In genomic region chr5:88952757-88953577, GRCm38 (mm10) we compare ENCODE assay signal across 13 mouse cellular contexts.
DNase-seq lines count a peak whose midpoint lies in the region; ATAC-seq and TF ChIP-seq lines count a peak whose summit lies in the region.
"Had no signal": no experiment of that assay in that cellular context is flagged by ENCODE, and none has a peak within 500 bp of the region (broad histone marks: within the 10 kb centered on the region; RNA-seq: fewer than 3 reads in every experiment).

No protein-coding gene starts in this region.

- H3K4me1 ChIP-seq in lung, embryonic 16.5 days (replicated peaks; ENCODE audit: control insufficient read depth, insufficient read depth, low read length) = no peaks in the 10 kb centered on the region
- H3K4me1 ChIP-seq: forebrain, embryonic 13.5 days had no signal

- H3K27ac ChIP-seq in gastrocnemius, adult 2 months = peak overlapping the region; percentile 28
- H3K27ac ChIP-seq in lung, embryonic 16.5 days (ENCODE audit: low read length) = no peak overlapping the region
- H3K27ac ChIP-seq: forebrain, embryonic 13.5 days had no signal

- WGBS in lung, embryonic 16.5 days = 62% methylated on average over 17 of the region's 17 CpGs

- no peak for TF ChIP-seq CTCF in gastrocnemius, adult 2 months (IDR thresholded peaks at IDR 0.05)

- intact Hi-C loops in gastrocnemius, adult 2 months (cut with DNase I) = no loop called here

- no peaks in the 10 kb centered on the region for H3K27me3 ChIP-seq in lung, embryonic 16.5 days (ENCODE audit: control insufficient read depth, insufficient read depth, low read depth, low read length)
- H3K27me3 ChIP-seq: forebrain, embryonic 13.5 days; Patski had no signal

- peak; percentile 26; the same call in 1 of the 2 replicates for ATAC-seq in lung, embryonic 16.5 days (ENCODE audit: low read depth)
- peak; percentile 83 for ATAC-seq in common myeloid progenitor, adult 5-6 weeks (replicated peaks; ENCODE audit: low read depth, poor library complexity, severe bottlenecking)
- ATAC-seq in megakaryocyte progenitor cell, adult 5-6 weeks (replicated peaks; ENCODE audit: poor library complexity) = peak; percentile 76
- ATAC-seq: forebrain, embryonic 13.5 days; inflammation-experienced regulatory T-cells, adult 6 months; Patski had no signal

- H3K4me3 ChIP-seq in gastrocnemius, adult 2 months = peak overlapping the region; percentile 52
- H3K4me3 ChIP-seq in lung, embryonic 16.5 days (ENCODE audit: low read length) = no peak overlapping the region
- H3K4me3 ChIP-seq: forebrain, embryonic 13.5 days had no signal

- H3K9ac ChIP-seq in lung, embryonic 16.5 days (ENCODE audit: low read length) = no peak overlapping the region
- H3K9ac ChIP-seq: forebrain, embryonic 13.5 days had no signal

- 0 out of 2 replicates have a peak overlapping the region, but pooled peaks have one; percentile 21 for H3K4me2 ChIP-seq in lung, embryonic 16.5 days (ENCODE audit: low read depth, low read length)
- H3K4me2 ChIP-seq: forebrain, embryonic 13.5 days had no signal

- no peaks in the 10 kb centered on the region for H3K36me3 ChIP-seq in lung, embryonic 16.5 days (ENCODE audit: control insufficient read depth, insufficient read depth, low read length)

- DNase-seq in gastrocnemius, adult 2 months = no peak
- DNase-seq in gastrocnemius, postnatal 10 days = no peak
- no peak for DNase-seq in lung, postnatal 25 days (ENCODE audit: low spot score)
- DNase-seq in cerebellum, adult 9-10 months = no peak
- DNase-seq in urinary bladder, postnatal 10 days (ENCODE audit: low spot score) = no peak
- DNase-seq: heart, adult 18-20 months; spleen, adult 18-20 months had no signal

- no peaks in the 10 kb centered on the region for H3K9me3 ChIP-seq in lung, embryonic 16.5 days (ENCODE audit: control insufficient read depth, low read length)
- H3K9me3 ChIP-seq: forebrain, embryonic 13.5 days had no signal

Comparison
In these comparisons a context has a peak if more than half of its experiments do, and no peak if none do; other contexts are left out.
1. ATAC-seq: peak in every context shown above with its lines; median percentile 83 in common myeloid progenitor, adult 5-6 weeks; 76 in megakaryocyte progenitor cell, adult 5-6 weeks; 26 in lung, embryonic 16.5 days.